Comparison of ENCODE assay signal across 9 mouse cellular contexts in the genomic region with DNA sequence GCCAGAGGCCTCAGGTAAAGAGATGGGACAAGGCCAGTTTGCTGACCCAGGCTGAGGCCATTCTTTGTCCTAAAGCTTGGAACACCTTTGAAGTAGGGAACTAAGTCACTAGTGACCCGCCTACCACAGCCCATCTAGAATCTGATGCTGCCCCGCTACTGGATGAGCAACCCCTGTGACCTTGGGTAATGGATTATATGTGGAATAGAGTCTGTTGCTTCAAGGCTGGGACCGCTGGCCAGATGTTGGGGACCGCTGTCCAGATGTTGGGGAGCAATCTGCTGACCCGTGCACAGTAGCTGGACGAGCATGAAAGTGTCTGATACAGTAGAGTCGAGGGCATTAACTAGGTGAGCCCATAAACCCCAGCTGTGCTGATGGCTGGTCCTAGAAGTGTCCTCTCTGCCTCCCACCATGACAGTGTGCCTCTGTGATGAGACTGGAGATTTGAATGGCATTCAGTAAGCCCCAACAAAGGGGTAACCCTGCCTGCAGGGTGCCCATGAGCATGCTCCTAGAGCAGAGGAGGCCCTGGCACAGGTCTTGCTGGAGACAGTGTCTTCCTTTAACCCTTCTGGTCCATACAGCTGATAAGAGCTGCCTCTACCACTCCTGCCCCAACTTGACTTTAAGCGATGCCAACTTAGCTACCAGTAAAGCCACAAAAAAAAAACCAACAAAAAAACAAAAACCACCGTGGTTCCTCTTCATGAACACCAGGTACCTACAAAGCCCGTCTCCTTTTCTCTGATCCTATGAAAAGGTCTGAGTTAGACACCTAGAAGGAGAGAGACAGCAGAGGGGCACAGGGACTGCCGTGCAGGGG. TPM values are rescaled to one million over a fixed set of nuclear protein-coding genes. Genes with fewer than 3 reads are reported as not detected.
DNase-seq lines count a peak whose midpoint lies in the region; ATAC-seq and TF ChIP-seq lines count a peak whose summit lies in the region.
"Had no signal": no experiment of that assay in that cellular context is flagged by ENCODE, and none has a peak within 500 bp of the region (broad histone marks: within the 10 kb centered on the region; RNA-seq: fewer than 3 reads in every experiment).

No protein-coding gene starts in this region.

- peak overlapping the region; percentile 95 for H3K9ac ChIP-seq in liver, embryonic 12.5 days

- no peak for ATAC-seq in liver, embryonic 12.5 days

- H3K36me3 ChIP-seq in liver, embryonic 12.5 days = peaks cover 68% of the 10 kb centered on the region

- peak; percentile 17 for DNase-seq in gastrocnemius, adult 2 months
- DNase-seq in gastrocnemius, adult 8-10 months (ENCODE audit: low spot score in 2 of 2) = no peak
- DNase-seq in thymus, postnatal 14 days = peak; percentile 32
- no peak for DNase-seq in thymus, postnatal 10 days (ENCODE audit: low spot score in 2 of 2)
- DNase-seq in thymus, postnatal 4 days = peak; percentile 43
- no peak for DNase-seq in frontal cortex, postnatal 36 days (ENCODE audit: low spot score in 2 of 2)
- DNase-seq in kidney, postnatal 25 days = no peak

- H3K27ac ChIP-seq in gastrocnemius, adult 2 months = peak overlapping the region; percentile 93
- H3K27ac ChIP-seq in liver, embryonic 12.5 days = peak overlapping the region; percentile 90

- 56% methylated on average over 11 of the region's 11 CpGs for WGBS in liver, embryonic 12.5 days (ENCODE audit: insufficient replicate concordance)

- intact Hi-C loops in gastrocnemius, adult 2 months (cut with DNase I) = no loop called here

- peak overlapping the region; percentile 98 for H3K4me3 ChIP-seq in gastrocnemius, adult 2 months
- peak overlapping the region; percentile 86 for H3K4me3 ChIP-seq in liver, embryonic 12.5 days

- peaks cover 87% of the 10 kb centered on the region for H3K4me1 ChIP-seq in liver, embryonic 12.5 days

- H3K4me2 ChIP-seq in liver, embryonic 12.5 days = peak overlapping the region; percentile 94

- no peaks in the 10 kb centered on the region for H3K9me3 ChIP-seq in liver, embryonic 12.5 days (replicated peaks)

- no peaks in the 10 kb centered on the region for H3K27me3 ChIP-seq in liver, embryonic 12.5 days (replicated peaks)

- no peak for TF ChIP-seq CTCF in gastrocnemius, adult 2 months (IDR thresholded peaks at IDR 0.05)

RNA-seq across cellular contexts. Expression of a gene that starts 4.3 kb away (rescaled TPM):
- total RNA-seq in gastrocnemius, adult 2 months (2021) = 10 to 100 TPM; 18.3 to 25.7 TPM
- 10 to 100 TPM; 15.8 to 23.9 (median 19.4) TPM for total RNA-seq in gastrocnemius, adult 8-10 months (2022)
- 13.4 and 14.1 TPM in 2 replicates for polyA plus RNA-seq in liver, embryonic 12.5 days (2016; fragmentation: Nextera tagmentation; extraction: Ambion mirVana)

RNA-seq across cellular contexts. Expression of a gene that starts 14.5 kb away (rescaled TPM):
- total RNA-seq in gastrocnemius, adult 2 months (2021) = under 1 TPM; 0.28 to 0.42 TPM
- total RNA-seq in gastrocnemius, adult 8-10 months (2022) = under 1 TPM; 0.24 to 0.62 (median 0.45) TPM
- polyA plus RNA-seq in liver, embryonic 12.5 days (2016; fragmentation: Nextera tagmentation; extraction: Ambion mirVana) = 53.8 and 56.7 TPM in 2 replicates

RNA-seq across cellular contexts. Expression of a gene that starts 19.0 kb away (rescaled TPM):
- 100 to 1,000 TPM; 252 to 278 TPM for total RNA-seq in gastrocnemius, adult 2 months (2021)
- 100 to 1,000 TPM; 272 to 306 (median 288) TPM for total RNA-seq in gastrocnemius, adult 8-10 months (2022)
- 0.17 TPM in 1 of 2 replicates, not detected in the other for polyA plus RNA-seq in liver, embryonic 12.5 days (2016; fragmentation: Nextera tagmentation; extraction: Ambion mirVana)

RNA-seq across cellular contexts. Expression of a gene that starts 27.8 kb away (rescaled TPM):
- not detected for total RNA-seq in gastrocnemius, adult 2 months (2021)
- not detected for total RNA-seq in gastrocnemius, adult 8-10 months (2022)
- not detected in 2 replicates for polyA plus RNA-seq in liver, embryonic 12.5 days (2016; fragmentation: Nextera tagmentation; extraction: Ambion mirVana)
- total RNA-seq: layer of hippocampus, postnatal 10 days had no signal

RNA-seq across cellular contexts. Expression of a gene that starts 46.0 kb away (rescaled TPM):
- total RNA-seq in gastrocnemius, adult 2 months (2021) = 100 to 1,000 TPM; 471 to 485 TPM
- total RNA-seq in gastrocnemius, adult 8-10 months (2022) = 100 to 1,000 TPM; 484 to 519 (median 495) TPM
- 10.0 and 11.0 TPM in 2 replicates for polyA plus RNA-seq in liver, embryonic 12.5 days (2016; fragmentation: Nextera tagmentation; extraction: Ambion mirVana)

Comparison
In these comparisons a context has a peak if more than half of its experiments do, and no peak if none do; other contexts are left out.
1. DNase-seq: peak in gastrocnemius, adult 2 months (single experiment), thymus, postnatal 14 days (single experiment) and thymus, postnatal 4 days (single experiment); none in gastrocnemius, adult 8-10 months (0 of 2), thymus, postnatal 10 days (0 of 2), frontal cortex, postnatal 36 days (0 of 2) and kidney, postnatal 25 days (0 of 2).